Mouse (Mus musculus) ovary, postnatal 14 days (tissue): ENCODE data around the gene Kif27.

Experiments
- DNase-seq: peaks from one replicate; pipeline ENCODE4 v3.0.0; 2022; ENCODE audit warnings: low spot score

Kif27 gene

GRCm38 (mm10) chr13:58364353-58365175 lies 5.6 kb upstream of the Kif27 start:
- no peak for DNase-seq

GRCm38 (mm10) chr13:58359304-58359653 lies 357 bp upstream of the Kif27 start:
- no peak for DNase-seq

- no peak for DNase-seq
Measured at GRCm38 (mm10) chr13:58352996-58353395, 5.9 kb downstream of the Kif27 start.

- no peak for DNase-seq
Measured at GRCm38 (mm10) chr13:58350606-58351005, 8.3 kb downstream of the Kif27 start.

GRCm38 (mm10) chr13:58344505-58344904 lies 14.4 kb downstream of the Kif27 start:
- no peak for DNase-seq

- no peak for DNase-seq
Measured at GRCm38 (mm10) chr13:58337456-58337855, 21.5 kb downstream of the Kif27 start.

- DNase-seq = no peak
Measured at GRCm38 (mm10) chr13:58334116-58334515, 24.8 kb downstream of the Kif27 start.

GRCm38 (mm10) chr13:58317768-58318167 lies 41.2 kb downstream of the Kif27 start:
- DNase-seq = no peak

- DNase-seq = no peak
Measured at GRCm38 (mm10) chr13:58314991-58315390, 43.9 kb downstream of the Kif27 start.

- no peak for DNase-seq
Measured at GRCm38 (mm10) chr13:58313758-58314157, 45.2 kb downstream of the Kif27 start.

- no peak for DNase-seq
Measured at GRCm38 (mm10) chr13:58311351-58311750, 47.6 kb downstream of the Kif27 start.

GRCm38 (mm10) chr13:58309499-58309898 lies 49.4 kb downstream of the Kif27 start:
- DNase-seq = no peak

GRCm38 (mm10) chr13:58307453-58307852 lies 51.5 kb downstream of the Kif27 start:
- DNase-seq = no peak

- no peak for DNase-seq
Measured at GRCm38 (mm10) chr13:58305230-58305629, 53.7 kb downstream of the Kif27 start.

- no peak for DNase-seq
Measured at GRCm38 (mm10) chr13:58302421-58303145, 56.3 kb downstream of the Kif27 start.

GRCm38 (mm10) chr13:58301961-58302360 lies 57.0 kb downstream of the Kif27 start:
- no peak for DNase-seq

- DNase-seq = no peak
Measured at GRCm38 (mm10) chr13:58298756-58299155, 60.2 kb downstream of the Kif27 start.

- no peak for DNase-seq
Measured at GRCm38 (mm10) chr13:58295582-58295981, 63.3 kb downstream of the Kif27 start.

- no peak for DNase-seq
Measured at GRCm38 (mm10) chr13:58292811-58293210, 66.1 kb downstream of the Kif27 start.

GRCm38 (mm10) chr13:58289308-58289707 lies 69.6 kb downstream of the Kif27 start:
- no peak for DNase-seq

GRCm38 (mm10) chr13:58287822-58288221 lies 71.1 kb downstream of the Kif27 start:
- peak; percentile 85 for DNase-seq

- no peak for DNase-seq
Measured at GRCm38 (mm10) chr13:58283466-58283865, 75.5 kb downstream of the Kif27 start.

- no peak for DNase-seq
Measured at GRCm38 (mm10) chr13:58281936-58282335, 77.0 kb downstream of the Kif27 start.
